Mouse (Mus musculus): ENCODE measurements at regions not wholly inside any gene's neighbourhood (a gene's known extent, or its start where the extent isn't known, plus 50 kb on each side); places are given as distances from the start of the nearest gene placed in this dataset.

- TF ChIP-seq CTCF (IDR thresholded peaks at IDR 0.05; ENCODE audit: low read depth) (no peak), EP300 (IDR thresholded peaks at IDR 0.05; ENCODE audit: low read depth) (no peak)
Observed at GRCm38 (mm10) chr1:17450295-17450694, 695.4 kb downstream of the Crisp4 start.
